8 mouse cellular contexts compared by ENCODE assay signal in the genomic region with DNA sequence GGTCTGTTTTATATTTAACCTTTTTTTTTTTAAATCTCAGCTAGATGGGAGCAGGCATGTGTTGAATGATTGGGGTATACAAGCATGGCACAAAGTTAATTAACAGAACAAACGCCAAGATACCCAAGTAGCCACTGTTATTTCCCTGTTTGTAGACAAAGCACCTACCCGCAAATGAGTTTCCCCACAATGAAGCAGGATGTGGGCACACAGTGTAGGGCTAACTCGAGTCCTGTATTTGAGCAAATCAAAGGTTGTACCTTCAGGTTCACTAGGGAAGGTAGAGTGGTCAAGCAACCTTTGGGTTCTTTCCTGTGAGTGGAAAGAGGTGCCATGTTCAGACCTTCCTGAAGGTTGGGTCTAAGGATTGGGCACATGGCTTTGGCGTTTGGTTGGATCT. TPM values are rescaled to one million over a fixed set of nuclear protein-coding genes. Genes with fewer than 3 reads are reported as not detected.
A peak's percentile ranks its signal among the peaks of the same experiment; 100 is the strongest.
DNase-seq lines count a peak whose midpoint lies in the region; ATAC-seq and TF ChIP-seq lines count a peak whose summit lies in the region.

No protein-coding gene starts in this region.

- WGBS in forebrain, embryonic 10.5 days = 84% methylated on average over 4 of the region's 4 CpGs
- 87% methylated on average over 4 of the region's 4 CpGs for WGBS in forebrain, embryonic 11.5 days
- WGBS in kidney, adult 2 months = 43% methylated on average over 4 of the region's 4 CpGs
- WGBS in liver, postnatal 0 days (ENCODE audit: insufficient replicate concordance) = 33% methylated on average over 4 of the region's 4 CpGs

- peaks cover 29% of the 10 kb centered on the region for H3K36me3 ChIP-seq in forebrain, embryonic 10.5 days (replicated peaks)
- H3K36me3 ChIP-seq in forebrain, embryonic 11.5 days (ENCODE audit: control insufficient read depth, insufficient read depth, low read length) = no peaks in the 10 kb centered on the region
- no peaks in the 10 kb centered on the region for H3K36me3 ChIP-seq in kidney, adult 2 months (ENCODE audit: control insufficient read depth, insufficient read depth, low read length)
- no peaks in the 10 kb centered on the region for H3K36me3 ChIP-seq in liver, postnatal 0 days (replicated peaks; ENCODE audit: insufficient read depth, low read length)

- H3K9me3 ChIP-seq in forebrain, embryonic 10.5 days = no peaks in the 10 kb centered on the region
- H3K9me3 ChIP-seq in forebrain, embryonic 11.5 days (ENCODE audit: control insufficient read depth, low read length) = no peaks in the 10 kb centered on the region
- H3K9me3 ChIP-seq in liver, postnatal 0 days (ENCODE audit: low read length) = no peaks in the 10 kb centered on the region

- H3K27ac ChIP-seq in forebrain, embryonic 10.5 days = 0 out of 2 replicates have a peak overlapping the region, but pooled peaks have one; percentile 15
- no peak overlapping the region for H3K27ac ChIP-seq in forebrain, embryonic 11.5 days (ENCODE audit: low read depth, low read length)
- H3K27ac ChIP-seq in kidney, adult 2 months (ENCODE audit: insufficient read depth, low read depth, low read length) = peak overlapping the region; percentile 88
- H3K27ac ChIP-seq in liver, postnatal 0 days (ENCODE audit: low read depth) = peak overlapping the region; percentile 76

- no peak for ATAC-seq in forebrain, embryonic 11.5 days (replicated peaks; ENCODE audit: low FRiP score)
- ATAC-seq in activated CD4-positive, CD25-positive, alpha-beta regulatory T cell, adult 4 months = peak; percentile 64
- ATAC-seq in liver, postnatal 0 days = no peak

- H3K4me2 ChIP-seq in forebrain, embryonic 11.5 days (ENCODE audit: low read depth, low read length, severe bottlenecking) = no peak overlapping the region
- H3K4me2 ChIP-seq in liver, postnatal 0 days (ENCODE audit: low read depth, low read length) = no peak overlapping the region

- TF ChIP-seq POLR2A in kidney, adult 2 months (IDR thresholded peaks at IDR 0.05; ENCODE audit: low read depth, low read length) = no peak

- no peaks in the 10 kb centered on the region for H3K27me3 ChIP-seq in forebrain, embryonic 10.5 days (ENCODE audit: poor library complexity, severe bottlenecking)
- H3K27me3 ChIP-seq in forebrain, embryonic 11.5 days (ENCODE audit: control insufficient read depth, insufficient read depth, low read length) = no peaks in the 10 kb centered on the region
- no peaks in the 10 kb centered on the region for H3K27me3 ChIP-seq in kidney, adult 2 months (replicated peaks; ENCODE audit: control insufficient read depth, insufficient read depth, low read length)
- H3K27me3 ChIP-seq in liver, postnatal 0 days (ENCODE audit: insufficient read depth, low read length) = no peaks in the 10 kb centered on the region

- DNase-seq in forebrain, embryonic 10.5 days (ENCODE audit: extremely low spot score, low spot score) = no peak
- DNase-seq in forebrain, embryonic 11.5 days (ENCODE audit: low spot score) = no peak
- no peak for DNase-seq in kidney, adult 2 months
- DNase-seq in kidney, adult 8-10 months = no peak
- no peak for DNase-seq in liver, postnatal 0 days
- no peak for DNase-seq in right cerebral cortex, postnatal 36 days (ENCODE audit: low spot score in 2 of 2)
- DNase-seq in retina, postnatal 1 day = no peak

- H3K4me3 ChIP-seq in forebrain, embryonic 10.5 days = no peak overlapping the region
- no peak overlapping the region for H3K4me3 ChIP-seq in forebrain, embryonic 11.5 days (ENCODE audit: low read depth, low read length)
- no peak overlapping the region for H3K4me3 ChIP-seq in kidney, adult 2 months (ENCODE audit: insufficient read depth, low read depth, low read length)
- no peak overlapping the region for H3K4me3 ChIP-seq in liver, postnatal 0 days (ENCODE audit: low read depth, low read length)

- peaks cover 43% of the 10 kb centered on the region for H3K4me1 ChIP-seq in forebrain, embryonic 10.5 days
- no peaks in the 10 kb centered on the region for H3K4me1 ChIP-seq in forebrain, embryonic 11.5 days (replicated peaks; ENCODE audit: control insufficient read depth, insufficient read depth, low read length)
- H3K4me1 ChIP-seq in kidney, adult 2 months (ENCODE audit: control insufficient read depth, insufficient read depth, low read length) = peaks cover 69% of the 10 kb centered on the region
- H3K4me1 ChIP-seq in liver, postnatal 0 days (ENCODE audit: insufficient read depth) = peaks cover 44% of the 10 kb centered on the region

- no peak for TF ChIP-seq EP300 in liver, postnatal 0 days (IDR thresholded peaks at IDR 0.05; ENCODE audit: low read depth)

- TF ChIP-seq CTCF in kidney, adult 2 months (conservative IDR thresholded peaks at IDR 0.05; ENCODE audit: insufficient read depth, insufficient read length, low read depth, low read length) = no peak
- TF ChIP-seq CTCF in liver, postnatal 0 days (IDR thresholded peaks at IDR 0.05; ENCODE audit: low read depth) = no peak

- no peak overlapping the region for H3K9ac ChIP-seq in forebrain, embryonic 11.5 days (ENCODE audit: low read length)
- no peak overlapping the region; the same call in 1 of the 2 replicates for H3K9ac ChIP-seq in liver, postnatal 0 days (replicated peaks)

RNA-seq across cellular contexts. Expression of a gene that starts 41.5 kb away (rescaled TPM):
- polyA plus RNA-seq in forebrain, embryonic 10.5 days (2016; fragmentation: Nextera tagmentation; extraction: Ambion mirVana) = 7.1 and 7.3 TPM in 2 replicates
- 7.3 and 7.7 TPM in 2 replicates for polyA plus RNA-seq in forebrain, embryonic 11.5 days (2014; fragmentation: Nextera tagmentation; extraction: Ambion mirVana)
- polyA plus RNA-seq in kidney, adult 2 months (2012; rRNA removed) = 20.0 and 21.2 TPM in 2 replicates
- 1 to 10 TPM; 2.1 to 3.4 TPM for polyA plus RNA-seq in activated CD4-positive, CD25-positive, alpha-beta regulatory T cell, adult 4 months (2017; shearing (Covaris generic))
- polyA plus RNA-seq in liver, postnatal 0 days (2015; fragmentation: Nextera tagmentation; extraction: Ambion mirVana) = 1.3 and 1.4 TPM in 2 replicates
